Comparison of ENCODE assay signal across 8 mouse cellular contexts in the genomic region with DNA sequence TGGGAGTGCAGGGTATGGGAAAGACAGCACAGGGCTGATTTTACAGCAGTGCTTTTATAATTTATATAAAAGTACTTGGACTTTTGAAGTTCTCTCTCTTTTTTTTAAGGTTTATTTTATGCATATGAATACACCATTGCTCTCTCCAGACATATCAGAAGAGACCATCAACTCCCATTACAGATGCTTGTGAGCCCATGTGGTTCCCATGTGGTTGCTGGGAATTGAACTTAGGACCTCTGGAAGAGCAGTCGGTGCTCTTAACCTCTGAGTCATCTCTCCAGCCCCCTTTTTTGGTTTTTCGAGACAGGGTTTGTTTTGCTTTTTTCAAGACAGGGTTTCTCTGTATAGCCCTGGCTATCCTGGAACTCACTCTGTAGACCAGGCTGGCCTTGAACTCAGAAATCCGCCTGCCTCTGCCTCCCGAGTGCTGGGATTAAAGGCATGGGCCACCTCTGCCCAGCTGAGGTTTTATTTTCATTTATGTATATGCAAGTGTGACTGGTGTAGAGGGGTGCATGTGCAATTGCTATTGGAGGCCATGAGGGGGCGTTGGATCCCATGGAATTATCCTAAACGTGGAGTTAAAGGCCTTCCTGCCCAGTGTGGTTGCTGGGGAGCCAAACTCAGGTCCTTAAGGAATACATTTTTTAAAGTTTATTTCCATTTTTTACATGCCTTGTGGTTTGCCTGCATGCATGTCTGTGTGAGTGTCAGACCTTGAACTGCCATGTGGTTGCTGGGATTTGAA. TPM values are rescaled to one million over a fixed set of nuclear protein-coding genes. Genes with fewer than 3 reads are reported as not detected.
DNase-seq lines count a peak whose midpoint lies in the region; ATAC-seq and TF ChIP-seq lines count a peak whose summit lies in the region.

No protein-coding gene starts in this region.

- peaks cover 9% of the 10 kb centered on the region for H3K36me3 ChIP-seq in lung, embryonic 16.5 days (ENCODE audit: control insufficient read depth, insufficient read depth, low read length)
- peaks cover 48% of the 10 kb centered on the region for H3K36me3 ChIP-seq in embryonic facial prominence, embryonic 12.5 days
- peaks cover 42% of the 10 kb centered on the region for H3K36me3 ChIP-seq in limb, embryonic 14.5 days (ENCODE audit: control insufficient read depth, insufficient read depth, low read length)
- H3K36me3 ChIP-seq in small intestine, adult 2 months (ENCODE audit: control insufficient read depth, insufficient read depth, low read length) = peaks cover 13% of the 10 kb centered on the region

- TF ChIP-seq POLR2A in limb, embryonic 14.5 days (IDR thresholded peaks at IDR 0.05; ENCODE audit: borderline replicate concordance, extremely low read depth, insufficient read depth, insufficient read length) = no peak
- no peak for TF ChIP-seq POLR2A in small intestine, adult 2 months (IDR thresholded peaks at IDR 0.05; ENCODE audit: low read depth, low read length)

- 58% methylated on average over 6 of the region's 6 CpGs for WGBS in lung, embryonic 16.5 days
- 60% methylated on average over 6 of the region's 6 CpGs for WGBS in embryonic facial prominence, embryonic 12.5 days
- WGBS in limb, embryonic 14.5 days = 57% methylated on average over 6 of the region's 6 CpGs
- WGBS in small intestine, adult 2 months = 42% methylated on average over 6 of the region's 6 CpGs

- no peak for DNase-seq in lung, postnatal 10 days
- DNase-seq in limb, embryonic 14.5 days (ENCODE audit: low spot score) = no peak
- DNase-seq in adrenal gland, adult 18-20 months (ENCODE audit: low spot score in 2 of 2) = no peak
- DNase-seq in right cerebral cortex, adult 18-20 months = no peak

- peaks cover 7% of the 10 kb centered on the region for H3K4me1 ChIP-seq in lung, embryonic 16.5 days (replicated peaks; ENCODE audit: control insufficient read depth, insufficient read depth, low read length)
- H3K4me1 ChIP-seq in embryonic facial prominence, embryonic 12.5 days = peaks cover 16% of the 10 kb centered on the region
- H3K4me1 ChIP-seq in limb, embryonic 14.5 days (ENCODE audit: control insufficient read depth, insufficient read depth, low read length) = peaks cover 8% of the 10 kb centered on the region
- H3K4me1 ChIP-seq in small intestine, adult 2 months (ENCODE audit: control insufficient read depth, insufficient read depth, insufficient read length, low read length) = peaks cover 7% of the 10 kb centered on the region; the same call in 1 of the 2 replicates

- no peaks in the 10 kb centered on the region for H3K9me3 ChIP-seq in lung, embryonic 16.5 days (ENCODE audit: control insufficient read depth, low read length)
- no peaks in the 10 kb centered on the region for H3K9me3 ChIP-seq in embryonic facial prominence, embryonic 12.5 days
- H3K9me3 ChIP-seq in limb, embryonic 14.5 days (ENCODE audit: control insufficient read depth, low read length) = no peaks in the 10 kb centered on the region

- no peak overlapping the region for H3K27ac ChIP-seq in lung, embryonic 16.5 days (ENCODE audit: low read length)
- no peak overlapping the region for H3K27ac ChIP-seq in embryonic facial prominence, embryonic 12.5 days
- H3K27ac ChIP-seq in limb, embryonic 14.5 days (replicated peaks; ENCODE audit: low read depth, low read length) = no peak overlapping the region
- H3K27ac ChIP-seq in small intestine, adult 2 months (ENCODE audit: insufficient read depth, low read depth, low read length) = no peak overlapping the region

- H3K27me3 ChIP-seq in lung, embryonic 16.5 days (ENCODE audit: control insufficient read depth, insufficient read depth, low read depth, low read length) = no peaks in the 10 kb centered on the region
- H3K27me3 ChIP-seq in embryonic facial prominence, embryonic 12.5 days = no peaks in the 10 kb centered on the region
- H3K27me3 ChIP-seq in limb, embryonic 14.5 days (ENCODE audit: control insufficient read depth, insufficient read depth, low read length) = no peaks in the 10 kb centered on the region
- H3K27me3 ChIP-seq in small intestine, adult 2 months (ENCODE audit: control insufficient read depth, insufficient read depth, low read length) = no peaks in the 10 kb centered on the region

- peak overlapping the region; percentile 65 for H3K4me3 ChIP-seq in lung, embryonic 16.5 days (ENCODE audit: low read length)
- peak overlapping the region; percentile 95 for H3K4me3 ChIP-seq in embryonic facial prominence, embryonic 12.5 days
- H3K4me3 ChIP-seq in limb, embryonic 14.5 days (replicated peaks; ENCODE audit: low read length) = peak overlapping the region; percentile 93
- peak overlapping the region; percentile 83 for H3K4me3 ChIP-seq in small intestine, adult 2 months (ENCODE audit: low read depth, low read length)

- ATAC-seq in lung, embryonic 16.5 days (ENCODE audit: low read depth) = no peak
- no peak for ATAC-seq in embryonic facial prominence, embryonic 12.5 days (ENCODE audit: insufficient number of reproducible peaks, insufficient read depth, low FRiP score, low TSS enrichment)
- ATAC-seq in limb, embryonic 14.5 days (ENCODE audit: low FRiP score, low read depth) = no peak
- no peak for ATAC-seq in erythroid progenitor cell, adult 5-6 weeks (replicated peaks; ENCODE audit: low FRiP score, poor library complexity, severe bottlenecking)

- peak overlapping the region; percentile 80 for H3K9ac ChIP-seq in lung, embryonic 16.5 days (ENCODE audit: low read length)
- H3K9ac ChIP-seq in embryonic facial prominence, embryonic 12.5 days = peak overlapping the region; percentile 96
- H3K9ac ChIP-seq in limb, embryonic 14.5 days (ENCODE audit: low read depth, low read length, severe bottlenecking) = peak overlapping the region; percentile 85

- H3K4me2 ChIP-seq in lung, embryonic 16.5 days (ENCODE audit: low read depth, low read length) = peak overlapping the region; percentile 80
- peak overlapping the region; percentile 78 for H3K4me2 ChIP-seq in embryonic facial prominence, embryonic 12.5 days (replicated peaks)
- peak overlapping the region; percentile 85 for H3K4me2 ChIP-seq in limb, embryonic 14.5 days (replicated peaks; ENCODE audit: low read depth, low read length, severe bottlenecking)

- peak; percentile 18; the same call in 1 of the 2 replicates for TF ChIP-seq CTCF in small intestine, adult 2 months (IDR thresholded peaks at IDR 0.05; ENCODE audit: extremely low read depth, insufficient read length, insufficient replicate concordance, low read depth, low read length)

RNA-seq across cellular contexts. Expression of gene Ccdc137, which starts 1.1 kb away (rescaled TPM):
- polyA plus RNA-seq in lung, embryonic 16.5 days (2015; fragmentation: Nextera tagmentation; extraction: Ambion mirVana) = 34.8 and 38.1 TPM in 2 replicates
- 41.8 and 42.2 TPM in 2 replicates for polyA plus RNA-seq in embryonic facial prominence, embryonic 12.5 days (2016; fragmentation: Nextera tagmentation; extraction: Ambion mirVana)
- polyA plus RNA-seq in limb, embryonic 14.5 days (2012; rRNA removed) = 42.1 and 43.0 TPM in 2 replicates
- polyA plus RNA-seq in limb, embryonic 14.5 days (2014; fragmentation: Nextera tagmentation; extraction: Ambion mirVana) = 29.2 TPM in 2 replicates
- polyA plus RNA-seq in small intestine, adult 2 months (2012; rRNA removed) = 3.6 and 4.4 TPM in 2 replicates
- total RNA-seq in adrenal gland, adult 18-20 months (2021) = 10 to 100 TPM; 36.0 to 37.3 TPM
- 5.8 and 26.8 TPM in 2 replicates for total RNA-seq in erythroid progenitor cell, adult 5-6 weeks (2015; ENCODE audit: low replicate concordance)
- 21.2 and 24.0 TPM in 2 replicates for total RNA-seq in erythroid progenitor cell, adult 5-6 weeks (2017; ENCODE audit: low replicate concordance)

RNA-seq across cellular contexts. Expression of gene Oxld1, which starts 1.2 kb away (rescaled TPM):
- polyA plus RNA-seq in lung, embryonic 16.5 days (2015; fragmentation: Nextera tagmentation; extraction: Ambion mirVana) = 13.2 and 14.8 TPM in 2 replicates
- 11.2 and 12.0 TPM in 2 replicates for polyA plus RNA-seq in embryonic facial prominence, embryonic 12.5 days (2016; fragmentation: Nextera tagmentation; extraction: Ambion mirVana)
- 12.3 and 14.7 TPM in 2 replicates for polyA plus RNA-seq in limb, embryonic 14.5 days (2012; rRNA removed)
- 12.8 and 14.3 TPM in 2 replicates for polyA plus RNA-seq in limb, embryonic 14.5 days (2014; fragmentation: Nextera tagmentation; extraction: Ambion mirVana)
- polyA plus RNA-seq in small intestine, adult 2 months (2012; rRNA removed) = 16.6 and 23.6 TPM in 2 replicates
- total RNA-seq in adrenal gland, adult 18-20 months (2021) = 10 to 100 TPM; 19.8 to 30.4 TPM
- total RNA-seq in erythroid progenitor cell, adult 5-6 weeks (2015; ENCODE audit: low replicate concordance) = 4.3 TPM in 1 of 2 replicates, not detected in the other
- total RNA-seq in erythroid progenitor cell, adult 5-6 weeks (2017; ENCODE audit: low replicate concordance) = 1.4 and 5.0 TPM in 2 replicates

RNA-seq across cellular contexts. Expression of gene Pde6g, which starts 5.7 kb away (rescaled TPM):
- 0.21 TPM in 1 of 2 replicates, not detected in the other for polyA plus RNA-seq in lung, embryonic 16.5 days (2015; fragmentation: Nextera tagmentation; extraction: Ambion mirVana)
- polyA plus RNA-seq in embryonic facial prominence, embryonic 12.5 days (2016; fragmentation: Nextera tagmentation; extraction: Ambion mirVana) = 0.28 TPM in 1 of 2 replicates, not detected in the other
- polyA plus RNA-seq in limb, embryonic 14.5 days (2012; rRNA removed) = 0.31 and 0.70 TPM in 2 replicates
- polyA plus RNA-seq in limb, embryonic 14.5 days (2014; fragmentation: Nextera tagmentation; extraction: Ambion mirVana) = not detected in 2 replicates
- polyA plus RNA-seq in small intestine, adult 2 months (2012; rRNA removed) = 0.43 TPM in 2 replicates
- under 1 TPM in 1 of 2 experiments, not detected in 1; 0.27 TPM for total RNA-seq in adrenal gland, adult 18-20 months (2021)
- not detected in 2 replicates for total RNA-seq in erythroid progenitor cell, adult 5-6 weeks (2015; ENCODE audit: low replicate concordance)
- total RNA-seq in erythroid progenitor cell, adult 5-6 weeks (2017; ENCODE audit: low replicate concordance) = not detected in 2 replicates

RNA-seq across cellular contexts. Expression of gene Arl16, which starts 8.4 kb away (rescaled TPM):
- polyA plus RNA-seq in lung, embryonic 16.5 days (2015; fragmentation: Nextera tagmentation; extraction: Ambion mirVana) = 40.3 and 44.8 TPM in 2 replicates
- 62.9 and 64.2 TPM in 2 replicates for polyA plus RNA-seq in embryonic facial prominence, embryonic 12.5 days (2016; fragmentation: Nextera tagmentation; extraction: Ambion mirVana)
- polyA plus RNA-seq in limb, embryonic 14.5 days (2012; rRNA removed) = 45.2 and 52.7 TPM in 2 replicates
- polyA plus RNA-seq in limb, embryonic 14.5 days (2014; fragmentation: Nextera tagmentation; extraction: Ambion mirVana) = 48.9 and 49.7 TPM in 2 replicates
- 14.3 and 15.4 TPM in 2 replicates for polyA plus RNA-seq in small intestine, adult 2 months (2012; rRNA removed)
- total RNA-seq in adrenal gland, adult 18-20 months (2021) = 10 to 100 TPM; 21.5 to 22.3 TPM
- 13.8 and 22.0 TPM in 2 replicates for total RNA-seq in erythroid progenitor cell, adult 5-6 weeks (2015; ENCODE audit: low replicate concordance)
- total RNA-seq in erythroid progenitor cell, adult 5-6 weeks (2017; ENCODE audit: low replicate concordance) = 3.8 and 16.7 TPM in 2 replicates

RNA-seq across cellular contexts. Expression of gene Tspan10, which starts 16.6 kb away (rescaled TPM):
- not detected in 2 replicates for polyA plus RNA-seq in lung, embryonic 16.5 days (2015; fragmentation: Nextera tagmentation; extraction: Ambion mirVana)
- polyA plus RNA-seq in embryonic facial prominence, embryonic 12.5 days (2016; fragmentation: Nextera tagmentation; extraction: Ambion mirVana) = 2.1 and 3.6 TPM in 2 replicates
- polyA plus RNA-seq in limb, embryonic 14.5 days (2012; rRNA removed) = 0.20 and 0.23 TPM in 2 replicates
- polyA plus RNA-seq in limb, embryonic 14.5 days (2014; fragmentation: Nextera tagmentation; extraction: Ambion mirVana) = not detected in 2 replicates
- 0.15 and 0.60 TPM in 2 replicates for polyA plus RNA-seq in small intestine, adult 2 months (2012; rRNA removed)
- total RNA-seq in adrenal gland, adult 18-20 months (2021) = 1 to 10 TPM in 1 of 2 experiments, not detected in 1; 4.5 TPM
- not detected in 2 replicates for total RNA-seq in erythroid progenitor cell, adult 5-6 weeks (2015; ENCODE audit: low replicate concordance)
- total RNA-seq in erythroid progenitor cell, adult 5-6 weeks (2017; ENCODE audit: low replicate concordance) = 0.13 and 1.8 TPM in 2 replicates
